Mouse (Mus musculus): ENCODE data around the gene Ms4a2. TPM values are rescaled to one million over a fixed set of nuclear protein-coding genes. Genes with fewer than 3 reads are reported as not detected.

The Ms4a2 gene
- polyA plus RNA-seq (2016; fragmentation: Nextera tagmentation; extraction: Ambion mirVana): not detected in 2 replicates

- Histone ChIP-seq H3K9ac (no peak within 1 kb of the TSS), H3K4me2 (replicated peaks) (no peak within 1 kb of the TSS), H3K9me3 (replicated peaks) (no peaks in the 10 kb centered on the region), H3K27me3 (no peaks in the 10 kb centered on the region), H3K36me3 (no peaks in the 10 kb centered on the region), H3K27ac (no peak within 1 kb of the TSS), H3K4me1 (no peaks in the 10 kb centered on the region), H3K4me3 (no peak within 1 kb of the TSS)
- WGBS: 88% methylated on average over 2 of the region's 2 CpGs
- no peak for ATAC-seq (ENCODE audit: low FRiP score)
These were observed at the start of gene Ms4a2 for GRCm38 (mm10) chr19:11623551-11623950. Gene Ms4a2 (minus strand): TSS chr19:11623719.

GRCm38 (mm10) chr19:11661562-11661961, 38.0 kb upstream of the Ms4a2 start:
- Histone ChIP-seq H3K4me1 (no peaks in the 10 kb centered on the region), H3K4me3 (no peak overlapping the region), H3K9me3 (replicated peaks) (no peaks in the 10 kb centered on the region), H3K27ac (no peak overlapping the region), H3K4me2 (replicated peaks) (no peak overlapping the region), H3K9ac (no peak overlapping the region), H3K27me3 (no peaks in the 10 kb centered on the region), H3K36me3 (no peaks in the 10 kb centered on the region)
- no peak for ATAC-seq (ENCODE audit: low FRiP score)

GRCm38 (mm10) chr19:11660459-11660858, 36.9 kb upstream of the Ms4a2 start, which contains the start of gene Oosp2:
Gene Oosp2 (minus strand): TSS chr19:11660559.
- no peak within 1 kb of the TSS for H3K4me3 ChIP-seq
- WGBS: 92% methylated on average over 5 of the region's 5 CpGs
- no peaks in the 10 kb centered on the region for H3K27me3 ChIP-seq
- H3K9ac ChIP-seq: no peak within 1 kb of the TSS
- H3K36me3 ChIP-seq: no peaks in the 10 kb centered on the region
- H3K4me2 ChIP-seq (replicated peaks): no peak within 1 kb of the TSS
- no peaks in the 10 kb centered on the region for H3K4me1 ChIP-seq
- ATAC-seq (ENCODE audit: low FRiP score): no peak
- no peaks in the 10 kb centered on the region for H3K9me3 ChIP-seq (replicated peaks)
- no peak within 1 kb of the TSS for H3K27ac ChIP-seq

GRCm38 (mm10) chr19:11659142-11659541, 35.6 kb upstream of the Ms4a2 start:
- H3K4me2 ChIP-seq (replicated peaks): no peak overlapping the region
- no peaks in the 10 kb centered on the region for H3K9me3 ChIP-seq (replicated peaks)
- H3K27me3 ChIP-seq: no peaks in the 10 kb centered on the region
- H3K27ac ChIP-seq: no peak overlapping the region
- WGBS: 63% methylated on average over 2 of the region's 2 CpGs
- no peaks in the 10 kb centered on the region for H3K4me1 ChIP-seq
- H3K4me3 ChIP-seq: no peak overlapping the region
- no peak overlapping the region for H3K9ac ChIP-seq
- no peaks in the 10 kb centered on the region for H3K36me3 ChIP-seq
- ATAC-seq (ENCODE audit: low FRiP score): no peak

GRCm38 (mm10) chr19:11649564-11649963, 26.0 kb upstream of the Ms4a2 start:
- no peak for ATAC-seq (ENCODE audit: low FRiP score)
- H3K9ac ChIP-seq: no peak overlapping the region
- WGBS: 81% methylated on average over 4 of the region's 4 CpGs
- H3K4me3 ChIP-seq: no peak overlapping the region
- no peaks in the 10 kb centered on the region for H3K27me3 ChIP-seq
- H3K4me2 ChIP-seq (replicated peaks): no peak overlapping the region
- H3K27ac ChIP-seq: no peak overlapping the region
- H3K4me1 ChIP-seq: no peaks in the 10 kb centered on the region
- H3K36me3 ChIP-seq: no peaks in the 10 kb centered on the region
- no peaks in the 10 kb centered on the region for H3K9me3 ChIP-seq (replicated peaks)

GRCm38 (mm10) chr19:11646166-11646565, 22.6 kb upstream of the Ms4a2 start:
- no peak for ATAC-seq (ENCODE audit: low FRiP score)

GRCm38 (mm10) chr19:11640732-11641131, 17.2 kb upstream of the Ms4a2 start, which contains the start of gene Ms4a3:
Gene Ms4a3 (minus strand): TSS chr19:11640851.
- Histone ChIP-seq H3K27me3 (no peaks in the 10 kb centered on the region), H3K4me3 (no peak within 1 kb of the TSS), H3K9me3 (replicated peaks) (no peaks in the 10 kb centered on the region), H3K9ac (no peak within 1 kb of the TSS), H3K4me1 (no peaks in the 10 kb centered on the region), H3K27ac (no peak within 1 kb of the TSS), H3K36me3 (no peaks in the 10 kb centered on the region), H3K4me2 (replicated peaks) (no peak within 1 kb of the TSS)
- no peak for ATAC-seq (ENCODE audit: low FRiP score)
- 88% methylated on average over 1 of the region's 1 CpGs for whole genome bisulfite sequencing

More at GRCm38 (mm10) chr19:11646166-11646565, 22.6 kb upstream of the Ms4a2 start:
- Histone ChIP-seq H3K36me3 (no peaks in the 10 kb centered on the region), H3K27me3 (no peaks in the 10 kb centered on the region), H3K4me1 (no peaks in the 10 kb centered on the region), H3K9ac (no peak overlapping the region), H3K4me3 (no peak overlapping the region), H3K9me3 (replicated peaks) (no peaks in the 10 kb centered on the region), H3K27ac (no peak overlapping the region), H3K4me2 (replicated peaks) (no peak overlapping the region)
- 85% methylated on average over 3 of the region's 3 CpGs for WGBS

- ATAC-seq (ENCODE audit: low FRiP score): no peak
- H3K36me3 ChIP-seq: no peaks in the 10 kb centered on the region
- H3K9ac ChIP-seq: no peak overlapping the region
- WGBS: 82% methylated on average over 4 of the region's 4 CpGs
- no peaks in the 10 kb centered on the region for H3K27me3 ChIP-seq
- H3K9me3 ChIP-seq (replicated peaks): no peaks in the 10 kb centered on the region
- H3K4me2 ChIP-seq (replicated peaks): no peak overlapping the region
- no peak overlapping the region for H3K4me3 ChIP-seq
- no peaks in the 10 kb centered on the region for H3K4me1 ChIP-seq
- H3K27ac ChIP-seq: no peak overlapping the region
These were observed 15.5 kb upstream of the Ms4a2 start for GRCm38 (mm10) chr19:11639038-11639437.

GRCm38 (mm10) chr19:11635572-11635971, 12.1 kb upstream of the Ms4a2 start:
- 82% methylated on average over 5 of the region's 5 CpGs for WGBS
- Histone ChIP-seq H3K9ac (no peak overlapping the region), H3K27me3 (no peaks in the 10 kb centered on the region), H3K4me2 (replicated peaks) (no peak overlapping the region), H3K4me1 (no peaks in the 10 kb centered on the region), H3K9me3 (replicated peaks) (no peaks in the 10 kb centered on the region), H3K27ac (no peak overlapping the region), H3K36me3 (no peaks in the 10 kb centered on the region), H3K4me3 (no peak overlapping the region)
- no peak for ATAC-seq (ENCODE audit: low FRiP score)

- no peak overlapping the region for H3K9ac ChIP-seq
- H3K4me3 ChIP-seq: no peak overlapping the region
- H3K4me1 ChIP-seq: no peaks in the 10 kb centered on the region
- no peak overlapping the region for H3K27ac ChIP-seq
- WGBS: 88% methylated on average over 2 of the region's 2 CpGs
- no peak overlapping the region for H3K4me2 ChIP-seq (replicated peaks)
- ATAC-seq (ENCODE audit: low FRiP score): no peak
- H3K9me3 ChIP-seq (replicated peaks): no peaks in the 10 kb centered on the region
- no peaks in the 10 kb centered on the region for H3K27me3 ChIP-seq
- H3K36me3 ChIP-seq: no peaks in the 10 kb centered on the region
These were observed 10.8 kb upstream of the Ms4a2 start for GRCm38 (mm10) chr19:11634330-11634729.

GRCm38 (mm10) chr19:11633732-11634131, 10.2 kb upstream of the Ms4a2 start:
- no peak for ATAC-seq (ENCODE audit: low FRiP score)
- Histone ChIP-seq H3K9me3 (replicated peaks) (no peaks in the 10 kb centered on the region), H3K27ac (no peak overlapping the region), H3K9ac (no peak overlapping the region), H3K4me1 (no peaks in the 10 kb centered on the region), H3K27me3 (no peaks in the 10 kb centered on the region), H3K4me3 (no peak overlapping the region), H3K4me2 (replicated peaks) (no peak overlapping the region), H3K36me3 (no peaks in the 10 kb centered on the region)
- 88% methylated on average over 1 of the region's 1 CpGs for WGBS

GRCm38 (mm10) chr19:11625231-11625630, 1.7 kb upstream of the Ms4a2 start:
- Histone ChIP-seq H3K9me3 (replicated peaks) (no peaks in the 10 kb centered on the region), H3K4me1 (no peaks in the 10 kb centered on the region), H3K27ac (no peak overlapping the region), H3K9ac (no peak overlapping the region), H3K27me3 (no peaks in the 10 kb centered on the region), H3K4me3 (no peak overlapping the region), H3K4me2 (replicated peaks) (no peak overlapping the region), H3K36me3 (no peaks in the 10 kb centered on the region)
- no peak for ATAC-seq (ENCODE audit: low FRiP score)
- WGBS: 78% methylated on average over 5 of the region's 5 CpGs

GRCm38 (mm10) chr19:11624800-11625199, 1.3 kb upstream of the Ms4a2 start:
- Histone ChIP-seq H3K9ac (no peak overlapping the region), H3K9me3 (replicated peaks) (no peaks in the 10 kb centered on the region), H3K36me3 (no peaks in the 10 kb centered on the region), H3K4me2 (replicated peaks) (no peak overlapping the region), H3K4me1 (no peaks in the 10 kb centered on the region), H3K4me3 (no peak overlapping the region), H3K27me3 (no peaks in the 10 kb centered on the region), H3K27ac (no peak overlapping the region)
- no peak for ATAC-seq (ENCODE audit: low FRiP score)

Data from hindbrain, embryonic 12.5 days (tissue).